Comparison of ENCODE assay signal across 9 mouse cellular contexts in genomic region chr4:66828163-66828668, GRCm38 (mm10). TPM values are rescaled to one million over a fixed set of nuclear protein-coding genes. Genes with fewer than 3 reads are reported as not detected.
A peak's percentile ranks its signal among the peaks of the same experiment; 100 is the strongest.
DNase-seq lines count a peak whose midpoint lies in the region; ATAC-seq and TF ChIP-seq lines count a peak whose summit lies in the region.
"Had no signal": no experiment of that assay in that cellular context is flagged by ENCODE, and none has a peak within 500 bp of the region (broad histone marks: within the 10 kb centered on the region; RNA-seq: fewer than 3 reads in every experiment).

No protein-coding gene starts in this region.

- H3K4me3 ChIP-seq in lung, embryonic 14.5 days (ENCODE audit: low read depth, low read length): 0 out of 2 replicates have a peak overlapping the region, but pooled peaks have one; percentile 2
- H3K4me3 ChIP-seq in cortical plate, adult 2 months (ENCODE audit: insufficient read depth, low read length): peak overlapping the region; percentile 32; the same call in 1 of the 2 replicates
- H3K4me3 ChIP-seq in neural tube, embryonic 15.5 days (replicated peaks): no peak overlapping the region
- H3K4me3 ChIP-seq: hindbrain, embryonic 13.5 days had no signal

- no peaks in the 10 kb centered on the region; the same call in 1 of the 2 replicates for H3K4me1 ChIP-seq in lung, embryonic 14.5 days (ENCODE audit: insufficient read depth)
- H3K4me1 ChIP-seq in cortical plate, adult 2 months (ENCODE audit: control insufficient read depth, insufficient read depth, low read length): no peaks in the 10 kb centered on the region
- H3K4me1 ChIP-seq in neural tube, embryonic 15.5 days: no peaks in the 10 kb centered on the region
- H3K4me1 ChIP-seq: hindbrain, embryonic 13.5 days had no signal

- H3K4me2 ChIP-seq in lung, embryonic 14.5 days: peak overlapping the region; percentile 46
- peak overlapping the region; percentile 28; the same call in 1 of the 2 replicates for H3K4me2 ChIP-seq in neural tube, embryonic 15.5 days
- H3K4me2 ChIP-seq: hindbrain, embryonic 13.5 days had no signal

- TF ChIP-seq CTCF in lung, embryonic 14.5 days (IDR thresholded peaks at IDR 0.05; ENCODE audit: low read depth): no peak
- no peak for TF ChIP-seq CTCF in cortical plate, adult 2 months (IDR thresholded peaks at IDR 0.05; ENCODE audit: extremely low read depth, insufficient read depth, low read length)

- no peak overlapping the region; the same call in 1 of the 2 replicates for H3K9ac ChIP-seq in lung, embryonic 14.5 days
- H3K9ac ChIP-seq in neural tube, embryonic 15.5 days (replicated peaks): no peak overlapping the region
- H3K9ac ChIP-seq: hindbrain, embryonic 13.5 days had no signal

- no peaks in the 10 kb centered on the region for H3K36me3 ChIP-seq in lung, embryonic 14.5 days (ENCODE audit: insufficient read depth)
- H3K36me3 ChIP-seq in neural tube, embryonic 15.5 days: no peaks in the 10 kb centered on the region
- H3K36me3 ChIP-seq: hindbrain, embryonic 13.5 days had no signal

- no peaks in the 10 kb centered on the region for H3K27me3 ChIP-seq in lung, embryonic 14.5 days (ENCODE audit: insufficient read depth, low read length)
- H3K27me3 ChIP-seq in neural tube, embryonic 15.5 days (replicated peaks): no peaks in the 10 kb centered on the region
- H3K27me3 ChIP-seq: hindbrain, embryonic 13.5 days had no signal

- peak overlapping the region; percentile 66; the same call in 1 of the 2 replicates for H3K27ac ChIP-seq in lung, embryonic 14.5 days (ENCODE audit: low read depth)
- H3K27ac ChIP-seq in cortical plate, adult 2 months (ENCODE audit: insufficient read depth, low read length): peak overlapping the region; percentile 29; the same call in 1 of the 2 replicates
- no peak overlapping the region for H3K27ac ChIP-seq in neural tube, embryonic 15.5 days (replicated peaks)
- H3K27ac ChIP-seq: hindbrain, embryonic 13.5 days had no signal

- no peak for DNase-seq in lung, embryonic 14.5 days
- no peak for DNase-seq in lung, postnatal 10 days
- peak; percentile 9 for DNase-seq in heart, postnatal 4 days
- DNase-seq in left cerebral cortex, adult 11 months (ENCODE audit: low spot score): no peak
- no peak for DNase-seq in adrenal gland, postnatal 14 days
- DNase-seq in thymus, postnatal 14 days: no peak

- WGBS in lung, embryonic 14.5 days: 46% methylated on average over 6 of the region's 6 CpGs
- WGBS in neural tube, embryonic 15.5 days: 65% methylated on average over 6 of the region's 6 CpGs

- H3K9me3 ChIP-seq in lung, embryonic 14.5 days (ENCODE audit: low read depth, low read length): no peaks in the 10 kb centered on the region
- no peaks in the 10 kb centered on the region for H3K9me3 ChIP-seq in neural tube, embryonic 15.5 days (replicated peaks)
- H3K9me3 ChIP-seq: hindbrain, embryonic 13.5 days had no signal

- ATAC-seq in lung, embryonic 14.5 days (ENCODE audit: insufficient read depth): no peak; the same call in 1 of the 2 replicates
- ATAC-seq in neural tube, embryonic 15.5 days (ENCODE audit: low FRiP score): no peak

- TF ChIP-seq POLR2A in cortical plate, adult 2 months (IDR thresholded peaks at IDR 0.05; ENCODE audit: extremely low read depth, insufficient read depth, low read length): no peak

RNA-seq across cellular contexts. Expression of gene Tlr4, which starts 0.8 kb away (rescaled TPM):
- polyA plus RNA-seq in lung, embryonic 14.5 days (2014; fragmentation: Nextera tagmentation; extraction: Ambion mirVana): 0.91 and 2.1 TPM in 2 replicates
- 0.48 and 0.55 TPM in 2 replicates for polyA plus RNA-seq in cortical plate, adult 2 months (2012; rRNA removed)
- total RNA-seq in heart, postnatal 4 days (2021): 10 to 100 TPM; 16.1 to 21.2 TPM
- 0.89 and 0.96 TPM in 2 replicates for polyA plus RNA-seq in neural tube, embryonic 15.5 days (2015; fragmentation: Nextera tagmentation; extraction: Ambion mirVana)
- 6.7 and 9.7 TPM in 2 replicates for total RNA-seq in adrenal gland, postnatal 14 days (2021)
